ENCODE assay signal across 22 mouse cellular contexts in the genomic region with DNA sequence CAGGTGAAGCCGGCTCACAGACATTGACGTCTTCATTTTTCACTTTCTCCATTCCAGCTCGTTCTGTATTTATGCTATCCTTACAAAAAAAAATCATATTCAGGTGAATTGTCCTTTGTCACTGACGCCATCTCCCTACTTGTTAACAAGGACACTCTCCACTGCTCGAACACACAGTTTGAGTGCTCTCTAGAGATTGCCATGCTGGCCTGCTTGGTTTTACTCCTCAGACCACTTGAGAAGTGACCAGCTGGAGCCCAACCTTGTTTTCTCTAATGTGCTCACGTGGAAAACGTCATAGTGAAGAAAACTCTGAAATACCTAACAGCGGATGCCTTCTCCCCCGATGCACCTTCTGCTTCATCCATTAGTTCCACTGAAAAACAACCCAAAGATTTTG. TPM values are rescaled to one million over a fixed set of nuclear protein-coding genes. Genes with fewer than 3 reads are reported as not detected.
A peak's percentile ranks its signal among the peaks of the same experiment; 100 is the strongest.
DNase-seq lines count a peak whose midpoint lies in the region; ATAC-seq and TF ChIP-seq lines count a peak whose summit lies in the region.
"Had no signal": no experiment of that assay in that cellular context is flagged by ENCODE, and none has a peak within 500 bp of the region (broad histone marks: within the 10 kb centered on the region; RNA-seq: fewer than 3 reads in every experiment).

No protein-coding gene starts in this region.

- intact Hi-C loops in left cerebral cortex, postnatal 36 days (cut with DNase I): no loop called here

- ATAC-seq in lung, postnatal 0 days: peak; percentile 96
- ATAC-seq in frontal cortex, adult (ENCODE audit: low TSS enrichment): no peak
- ATAC-seq: forebrain, embryonic 14.5 days; forebrain, embryonic 16.5 days had no signal

- peak; percentile 78 for DNase-seq in lung, postnatal 0 days (ENCODE audit: low spot score)
- DNase-seq in lung, postnatal 14 days: no peak
- peak; percentile 26 for DNase-seq in lung, postnatal 25 days (ENCODE audit: low spot score)
- no peak for DNase-seq in left cerebral cortex, postnatal 36 days (ENCODE audit: low spot score in 2 of 2)
- DNase-seq: adrenal gland, adult 2 months; adrenal gland, postnatal 10 days; adrenal gland, postnatal 25 days; cerebellum, adult 11 months; cerebellum, adult 18-20 months; cerebellum, adult 8-10 months; cerebellum, adult 9-11 months; cerebellum, postnatal 14 days; cerebellum, postnatal 36 days; embryo, embryonic 11 days had no signal

- H3K9me3 ChIP-seq in lung, postnatal 0 days (ENCODE audit: low read length): no peaks in the 10 kb centered on the region
- H3K9me3 ChIP-seq: embryonic facial prominence, embryonic 13.5 days; embryonic facial prominence, embryonic 15.5 days; forebrain, embryonic 10.5 days; forebrain, embryonic 12.5 days had no signal

- no peak overlapping the region for H3K9ac ChIP-seq in lung, postnatal 0 days (replicated peaks; ENCODE audit: low read depth)
- H3K9ac ChIP-seq: embryonic facial prominence, embryonic 13.5 days; embryonic facial prominence, embryonic 15.5 days; forebrain, embryonic 12.5 days had no signal

- no peak overlapping the region for H3K4me3 ChIP-seq in lung, postnatal 0 days (ENCODE audit: low read depth, low read length)
- H3K4me3 ChIP-seq: embryonic facial prominence, embryonic 13.5 days; embryonic facial prominence, embryonic 15.5 days; erythroblast, embryonic 14.5 days; forebrain, embryonic 10.5 days; forebrain, embryonic 12.5 days had no signal

- 48% methylated on average over 9 of the region's 9 CpGs for WGBS in lung, postnatal 0 days

- H3K27ac ChIP-seq in lung, postnatal 0 days (ENCODE audit: low read length): 0 out of 2 replicates have a peak overlapping the region, but pooled peaks have one; percentile 11
- H3K27ac ChIP-seq: embryonic facial prominence, embryonic 13.5 days; embryonic facial prominence, embryonic 15.5 days; forebrain, embryonic 10.5 days; forebrain, embryonic 12.5 days had no signal

- TF ChIP-seq EP300 in lung, postnatal 0 days (IDR thresholded peaks at IDR 0.05): peak; percentile 67

- no peaks in the 10 kb centered on the region for H3K4me1 ChIP-seq in lung, postnatal 0 days (ENCODE audit: insufficient read depth, low read depth, low read length)
- H3K4me1 ChIP-seq: embryonic facial prominence, embryonic 13.5 days; embryonic facial prominence, embryonic 15.5 days; forebrain, embryonic 10.5 days; forebrain, embryonic 12.5 days had no signal

- no peaks in the 10 kb centered on the region for H3K36me3 ChIP-seq in lung, postnatal 0 days (ENCODE audit: insufficient read depth, low read length)
- H3K36me3 ChIP-seq: embryonic facial prominence, embryonic 13.5 days; embryonic facial prominence, embryonic 15.5 days; forebrain, embryonic 10.5 days; forebrain, embryonic 12.5 days had no signal

- no peaks in the 10 kb centered on the region for H3K27me3 ChIP-seq in lung, postnatal 0 days (replicated peaks; ENCODE audit: insufficient read depth, low read length)
- H3K27me3 ChIP-seq: embryonic facial prominence, embryonic 13.5 days; embryonic facial prominence, embryonic 15.5 days; forebrain, embryonic 12.5 days had no signal

- no peak for TF ChIP-seq CTCF in lung, postnatal 0 days (IDR thresholded peaks at IDR 0.05)

- H3K4me2 ChIP-seq in lung, postnatal 0 days (replicated peaks; ENCODE audit: low read depth, low read length): no peak overlapping the region
- H3K4me2 ChIP-seq: embryonic facial prominence, embryonic 13.5 days; embryonic facial prominence, embryonic 15.5 days; forebrain, embryonic 12.5 days had no signal

RNA-seq across cellular contexts. Expression of gene Exd1, which starts 8.6 kb away (rescaled TPM):
- polyA plus RNA-seq in lung, postnatal 0 days (2015; fragmentation: Nextera tagmentation; extraction: Ambion mirVana): 0.11 and 0.18 TPM in 2 replicates
- total RNA-seq in left cerebral cortex, postnatal 36 days (2021): under 1 TPM; 0.48 to 0.91 TPM
- polyA plus RNA-seq: erythroblast, embryonic 14.5 days had no signal

RNA-seq across cellular contexts. Expression of gene Chp1, which starts 8.7 kb away (rescaled TPM):
- polyA plus RNA-seq in lung, postnatal 0 days (2015; fragmentation: Nextera tagmentation; extraction: Ambion mirVana): 113 and 129 TPM in 2 replicates
- 100 to 1,000 TPM; 168 to 175 TPM for total RNA-seq in left cerebral cortex, postnatal 36 days (2021)

Comparison
In these comparisons a context has a peak if more than half of its experiments do, and no peak if none do; other contexts are left out.
1. DNase-seq: peak in lung, postnatal 0 days (single experiment) and lung, postnatal 25 days (single experiment); none in lung, postnatal 14 days (single experiment) and left cerebral cortex, postnatal 36 days (0 of 2).